Mouse (Mus musculus) c-Kit-positive CD71-negative TER-119-negative erythroid progenitor cells, embryonic 14.5 days (primary cell): ENCODE measurements around the gene Bloc1s5.
"Not testable (repeated sequence)": the region's sequence is repeated elsewhere in the genome, so short reads cannot be mapped to it uniquely, and the experiment has no call there.

Source experiments
- DNase-seq: peaks from one replicate; pipeline ENCODE4 v3.0.0-alpha.2; 2013; ENCODE audit warnings: low read depth

Bloc1s5 gene

DNA sequence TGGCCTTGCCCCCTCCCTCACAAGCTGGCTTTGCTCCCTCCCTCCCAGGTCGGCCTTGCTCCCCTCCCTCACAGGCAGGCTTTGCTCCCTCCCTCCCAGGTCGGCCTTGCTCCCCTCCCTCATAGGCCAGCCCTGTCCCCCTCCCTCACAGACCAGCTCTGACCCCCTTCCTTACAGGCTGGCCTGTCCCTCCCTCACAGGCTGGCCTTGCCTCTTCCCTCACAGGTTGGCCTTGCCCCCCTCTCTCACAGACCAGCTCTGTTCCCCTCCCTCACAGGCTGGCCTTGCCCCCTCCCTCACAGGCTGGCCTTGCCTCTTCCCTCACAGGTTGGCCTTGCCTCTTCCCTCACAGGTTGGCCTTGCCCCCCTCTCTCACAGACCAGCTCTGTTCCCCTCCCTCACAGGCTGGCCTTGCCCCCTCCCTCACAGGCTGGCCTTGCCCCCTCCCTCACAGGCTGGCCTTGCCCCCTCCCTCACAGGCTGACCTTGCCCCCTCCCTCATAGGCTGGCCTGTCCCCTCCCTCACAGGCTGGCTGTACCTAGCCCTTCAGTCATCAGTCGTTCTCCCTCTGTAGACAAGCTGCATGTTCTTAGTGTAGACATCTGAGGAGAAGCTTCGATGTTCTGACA lies 16.8 kb downstream of the Bloc1s5 start:
- not testable (repeated sequence) for DNase-seq

DNA sequence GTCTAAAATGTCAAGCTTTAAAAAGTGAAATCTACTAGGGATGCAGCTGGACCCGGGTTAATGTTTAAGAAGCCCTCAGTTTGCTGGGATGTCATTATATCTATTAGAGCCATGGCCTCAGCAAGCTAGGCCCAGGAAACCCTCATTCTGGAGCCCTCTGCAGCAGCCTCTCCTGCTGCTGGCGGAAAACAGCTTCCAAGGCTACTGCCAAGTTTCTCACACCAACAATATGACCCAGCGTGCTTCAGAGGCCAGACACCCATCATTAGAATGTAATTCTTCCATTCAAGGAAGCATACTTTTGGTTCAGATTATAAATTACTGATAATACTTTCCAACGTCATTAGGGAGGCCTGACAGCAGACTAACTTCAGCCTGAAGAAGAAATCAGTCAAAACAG lies 18.0 kb downstream of the Bloc1s5 start:
- DNase-seq = no peak

DNA sequence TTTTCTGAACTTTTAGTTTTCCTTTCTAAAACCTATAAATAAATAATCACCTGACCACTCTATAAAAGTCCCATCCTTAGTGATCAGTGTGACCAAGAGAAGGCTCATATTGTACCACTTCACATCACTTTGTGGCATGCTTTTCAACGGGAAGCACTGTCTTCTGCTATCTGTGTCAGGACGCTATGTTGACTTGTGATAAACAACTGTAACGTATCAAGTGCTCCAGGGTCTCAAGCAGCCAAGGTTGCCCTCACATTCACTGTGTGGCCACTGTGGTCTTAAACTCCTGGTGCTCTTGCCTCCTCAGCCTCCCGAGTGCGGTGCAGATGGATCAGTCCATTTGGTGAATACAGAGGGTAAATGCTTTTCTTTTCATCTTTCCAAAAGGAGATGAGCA lies 19.3 kb downstream of the Bloc1s5 start:
- no peak for DNase-seq

DNA sequence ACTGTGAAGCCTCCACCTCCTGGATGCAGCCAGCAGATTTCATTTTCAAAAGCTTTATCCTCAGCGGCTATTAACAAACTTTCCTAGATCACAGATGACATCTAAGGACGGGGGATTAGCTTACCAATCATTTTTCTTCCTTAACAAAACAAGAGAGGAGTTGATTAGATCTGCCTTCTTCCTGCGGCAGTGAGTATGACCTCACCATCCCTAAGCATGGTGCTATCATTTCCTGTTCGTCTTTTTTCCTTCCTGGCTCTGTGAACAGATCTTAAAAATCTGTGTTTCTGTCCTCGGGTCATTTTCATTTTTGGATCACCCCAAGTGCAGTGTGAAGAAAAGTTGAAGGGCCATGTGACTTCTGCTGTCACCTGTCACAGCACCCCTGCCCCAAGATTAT lies 20.6 kb downstream of the Bloc1s5 start:
- DNase-seq = no peak

DNA sequence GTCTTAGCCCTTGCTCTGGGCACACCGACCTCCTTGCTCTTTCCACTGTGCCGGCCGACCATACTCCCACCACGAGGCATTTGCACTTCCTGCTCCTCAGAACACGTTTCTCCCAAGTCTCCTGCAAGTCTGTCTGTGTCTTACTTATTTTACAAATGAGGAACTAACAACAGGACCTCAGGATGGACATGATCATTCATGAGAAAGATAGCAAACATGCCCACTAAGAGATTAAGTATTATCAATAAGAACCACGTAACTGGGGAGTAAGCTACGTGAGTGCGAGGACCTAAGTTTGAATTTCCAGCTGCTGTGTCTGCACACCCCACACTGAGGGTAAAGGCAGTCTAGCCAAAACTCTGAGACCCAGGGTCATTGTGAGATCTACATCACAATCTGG lies 21.3 kb downstream of the Bloc1s5 start:
- no peak for DNase-seq

DNA sequence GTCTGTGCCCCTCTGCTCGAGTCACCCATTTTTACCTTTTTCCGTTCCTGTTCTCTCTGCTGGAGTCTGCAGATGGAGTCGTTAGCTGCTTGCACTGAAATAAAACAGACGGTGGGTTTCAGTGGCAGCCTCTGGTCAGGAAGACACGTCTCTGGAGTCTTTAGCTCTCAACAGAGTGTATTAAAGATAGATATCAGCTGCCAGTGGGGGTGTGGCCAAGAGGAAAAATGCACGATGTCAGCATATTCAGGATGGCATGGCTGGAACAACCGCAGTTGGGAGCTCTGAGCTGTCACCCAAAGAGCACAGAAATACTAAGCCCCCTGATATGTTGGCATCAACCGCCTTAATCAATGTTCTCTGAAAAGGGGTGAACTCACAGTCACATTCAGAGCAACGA lies 22.3 kb downstream of the Bloc1s5 start:
- DNase-seq = no peak

DNA sequence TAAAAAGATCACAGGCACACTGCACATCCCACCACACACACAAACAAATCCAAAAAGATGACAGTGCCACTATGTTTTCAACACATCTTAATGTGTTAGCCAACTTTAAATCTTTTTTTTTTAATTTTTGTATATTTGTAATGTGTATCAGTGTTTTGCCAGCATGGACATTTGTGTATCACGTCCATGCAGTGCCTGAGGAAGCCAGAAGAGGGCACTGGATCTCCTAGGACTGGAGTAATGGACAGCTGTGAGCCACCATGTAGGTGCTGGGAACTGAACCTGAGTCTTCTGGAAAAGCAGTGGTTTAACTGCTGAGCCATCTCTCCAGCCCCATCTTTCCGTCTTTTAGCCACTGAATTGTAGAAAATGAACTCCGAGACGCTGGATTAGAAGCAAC lies 22.7 kb downstream of the Bloc1s5 start:
- no peak for DNase-seq

DNA sequence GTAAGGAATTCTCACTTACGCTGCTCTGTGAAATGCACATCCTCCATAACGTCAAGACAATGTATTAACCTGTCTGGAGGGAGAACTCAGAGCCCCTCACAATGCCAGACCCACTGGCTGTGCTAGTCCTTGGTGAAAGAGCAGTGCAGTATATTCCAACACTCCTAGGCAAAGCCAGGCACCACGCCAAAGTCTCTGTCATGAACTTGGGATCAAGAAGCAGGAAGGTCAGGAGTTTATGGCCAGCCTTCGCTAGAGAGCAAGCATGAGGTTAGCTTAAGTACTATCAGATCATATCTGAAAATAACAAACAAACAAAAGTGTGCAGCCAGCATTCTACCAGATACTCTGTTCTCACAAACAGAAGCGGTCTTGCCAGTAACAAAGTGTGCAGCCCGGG lies 24.6 kb downstream of the Bloc1s5 start:
- no peak for DNase-seq

DNA sequence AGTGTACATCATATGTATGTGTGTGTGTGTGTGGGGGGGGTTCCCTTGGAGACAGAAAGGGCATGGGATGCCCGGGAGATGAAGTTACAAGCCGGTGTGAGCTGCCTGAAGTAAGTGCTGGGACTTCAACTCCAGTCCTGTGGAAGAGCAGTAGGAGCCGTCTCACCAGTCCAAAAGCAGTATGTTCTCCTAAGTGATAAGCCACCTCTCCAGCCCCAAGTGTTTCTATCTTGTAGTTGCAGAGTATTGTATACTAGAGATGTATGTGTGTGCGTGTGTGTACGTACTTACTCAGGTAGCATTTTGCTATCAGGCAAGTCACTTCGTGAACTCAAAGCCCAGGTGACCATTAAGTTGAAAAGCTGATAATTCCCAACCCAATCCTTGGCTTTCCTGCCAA lies 27.8 kb downstream of the Bloc1s5 start:
- DNase-seq = no peak

DNA sequence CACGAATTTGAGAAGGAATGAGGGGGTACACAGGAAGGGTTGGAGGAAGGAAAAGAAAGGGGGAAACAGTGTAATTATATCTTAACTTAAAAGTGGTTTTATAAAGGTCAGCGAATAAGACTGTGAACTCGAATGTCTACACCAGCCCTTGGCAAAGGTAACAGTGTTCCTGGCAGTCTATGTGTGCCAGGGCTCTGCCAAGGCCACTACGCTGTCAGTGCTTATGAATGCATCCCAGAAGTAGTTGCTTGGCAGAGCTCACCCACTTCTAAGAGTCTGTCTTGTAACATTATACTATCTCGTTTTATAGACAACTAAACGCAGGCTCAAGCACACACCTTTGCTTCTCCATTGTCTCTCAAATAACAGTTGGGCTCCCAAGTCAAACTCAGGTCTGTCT lies 29.6 kb downstream of the Bloc1s5 start:
- no peak for DNase-seq

DNA sequence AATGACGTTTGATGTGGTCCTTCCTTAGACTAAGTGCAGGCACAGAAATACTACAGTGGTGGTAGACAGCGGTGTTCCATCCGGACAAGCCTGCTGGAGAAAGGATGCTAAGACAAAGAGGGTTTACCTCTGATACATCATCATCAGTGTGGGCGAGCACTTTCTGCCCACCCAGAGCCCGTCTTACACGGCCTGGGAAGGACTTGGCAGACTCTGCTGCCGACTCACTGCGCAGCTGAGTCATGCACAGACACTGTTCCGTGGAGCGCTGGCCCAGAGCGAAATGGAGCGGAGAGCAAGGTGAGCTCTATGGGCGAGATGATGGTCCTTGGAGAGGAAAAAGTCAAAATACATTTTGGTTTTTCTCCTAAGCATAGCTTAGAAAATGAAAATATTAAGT lies 31.9 kb downstream of the Bloc1s5 start:
- DNase-seq = no peak

DNA sequence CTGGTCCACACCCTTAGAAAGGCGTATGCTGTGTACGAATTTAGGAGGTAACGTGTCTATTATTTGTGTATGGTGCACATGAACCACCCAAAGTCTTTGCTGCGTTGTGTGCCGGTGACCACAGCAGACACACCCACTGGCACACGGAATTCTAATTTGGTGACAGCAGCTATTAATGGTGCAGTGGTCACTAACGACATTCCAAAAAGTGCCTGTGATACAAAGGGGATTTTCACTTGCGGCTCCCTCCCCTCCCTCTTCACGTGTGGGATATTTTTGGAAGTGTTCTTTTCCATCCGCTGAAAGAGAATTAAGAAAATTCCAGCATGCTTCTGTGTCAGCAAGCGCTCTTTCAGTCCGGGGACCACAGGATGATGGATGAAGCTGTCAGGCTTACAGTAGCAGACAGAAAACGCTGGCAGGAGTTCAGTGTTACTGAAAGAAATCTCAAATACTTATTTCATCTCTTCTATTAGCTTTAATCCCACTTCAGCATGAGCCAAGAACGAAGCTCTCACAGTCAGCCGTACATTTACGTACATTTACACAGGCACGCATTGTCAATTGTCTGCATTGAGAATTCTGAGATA lies 32.6 kb downstream of the Bloc1s5 start:
- DNase-seq = no peak

DNA sequence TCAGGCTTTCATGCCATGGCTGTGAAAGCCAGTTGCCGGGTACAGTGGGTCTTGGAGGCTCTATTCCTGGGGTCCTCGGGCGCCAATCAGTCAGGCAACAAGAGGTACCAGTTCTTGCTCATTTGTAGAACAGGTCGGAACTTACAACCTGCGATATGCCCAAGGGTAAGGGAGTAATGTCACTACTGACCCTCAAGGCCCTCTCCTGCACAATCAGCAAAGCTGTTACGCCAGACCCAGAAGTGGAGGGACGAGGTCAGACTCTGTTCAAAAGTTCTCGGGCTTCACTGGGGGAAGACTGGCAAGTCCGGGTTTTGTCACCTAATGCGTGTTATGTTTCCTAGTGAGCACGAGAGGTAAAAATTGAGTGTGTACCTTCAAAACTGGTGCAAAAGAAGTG lies 34.1 kb downstream of the Bloc1s5 start:
- no peak for DNase-seq

DNA sequence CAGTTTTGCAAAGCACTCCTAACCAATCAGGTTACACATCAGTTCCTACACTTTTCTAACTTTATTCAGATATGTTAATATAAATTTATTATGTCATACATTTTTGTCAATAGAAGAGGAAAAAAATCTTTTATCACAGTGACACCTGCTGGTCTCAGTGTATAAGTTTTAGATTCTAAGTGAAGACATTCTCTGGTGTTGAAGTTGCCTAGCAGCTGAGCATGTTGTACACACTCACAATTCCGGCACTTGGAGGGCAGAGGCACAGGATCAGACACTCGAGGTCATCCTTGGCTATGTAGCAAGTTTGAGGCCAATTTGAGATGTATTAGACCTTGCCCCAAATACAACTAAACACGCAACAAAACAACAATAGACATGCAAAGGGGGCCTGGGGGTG lies 37.8 kb downstream of the Bloc1s5 start:
- DNase-seq = no peak

DNA sequence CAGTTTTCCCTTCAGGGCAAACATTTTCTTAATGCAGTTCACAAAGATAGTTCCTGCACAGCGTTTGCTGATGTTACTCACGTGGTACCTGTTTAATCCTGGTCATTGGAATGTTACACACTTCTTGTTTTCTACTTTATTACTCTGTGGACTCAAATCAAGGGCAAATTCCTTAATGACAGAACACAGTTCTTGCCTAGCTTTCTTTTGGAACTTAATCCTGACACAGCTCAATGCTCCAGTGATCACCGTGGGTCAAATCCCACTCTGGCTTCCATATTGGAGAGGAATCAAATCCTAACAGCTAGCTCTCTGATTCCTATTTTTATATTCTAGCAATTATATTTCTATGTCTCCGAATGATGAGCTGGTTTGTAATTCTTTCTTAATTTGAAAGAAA lies 38.4 kb downstream of the Bloc1s5 start:
- DNase-seq = no peak

DNA sequence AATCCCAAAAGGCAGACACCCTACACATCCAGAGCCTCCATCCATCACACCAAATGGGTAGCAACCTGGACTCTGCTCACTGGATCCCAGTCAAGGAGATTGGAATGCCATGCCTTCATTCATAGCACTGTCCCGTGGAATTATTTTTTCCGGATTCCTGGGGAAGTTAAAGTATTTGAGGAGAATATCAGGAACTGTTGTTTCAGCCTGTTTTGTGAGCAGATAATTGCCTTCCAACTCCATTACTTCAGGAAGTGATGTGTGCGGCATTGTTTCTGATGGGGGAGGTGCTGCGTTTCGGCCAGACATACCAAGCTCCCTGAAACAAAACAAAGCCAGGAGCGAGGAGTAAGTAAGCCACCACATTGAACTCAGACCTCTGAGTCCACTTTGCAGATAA lies 41.8 kb downstream of the Bloc1s5 start:
- DNase-seq = no peak

DNA sequence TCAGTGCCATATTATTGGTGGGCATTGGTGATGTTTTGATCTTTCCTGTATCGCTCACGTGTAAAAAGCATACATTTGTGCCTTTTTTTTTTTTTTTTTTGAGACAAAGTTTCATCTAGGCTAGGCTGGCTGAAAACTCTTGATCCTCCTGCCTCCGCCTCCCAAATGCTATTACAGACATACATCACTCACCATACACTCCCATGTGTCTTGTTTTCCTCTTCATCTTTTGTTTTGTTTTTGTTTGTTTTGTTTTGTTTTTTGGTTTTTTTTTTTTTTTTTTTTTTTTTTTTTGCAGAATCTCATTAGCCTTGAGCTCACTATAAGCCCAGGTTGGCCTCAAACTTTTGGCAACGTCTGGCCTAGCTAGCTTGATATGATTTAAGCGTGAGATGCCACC lies 47.6 kb downstream of the Bloc1s5 start:
- no peak for DNase-seq

DNA sequence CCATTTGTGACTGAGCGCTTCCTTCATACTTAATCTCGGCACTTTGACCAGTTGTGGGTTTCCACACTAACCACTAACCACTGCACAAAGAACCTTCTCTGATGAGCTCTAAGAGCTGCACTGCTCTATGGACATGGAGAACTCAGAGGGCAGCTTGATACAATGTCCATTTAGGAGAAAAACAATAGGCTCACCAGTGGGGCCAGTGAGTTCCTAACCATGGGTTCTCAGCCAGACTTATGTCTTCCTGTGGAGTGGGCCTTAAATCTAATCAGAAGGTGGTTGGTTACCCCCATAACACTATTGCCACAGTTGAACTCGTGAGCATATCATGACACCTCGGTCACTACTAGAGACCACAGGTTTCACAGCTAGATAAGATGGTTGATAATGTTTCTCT lies 48.5 kb downstream of the Bloc1s5 start:
- no peak for DNase-seq

DNA sequence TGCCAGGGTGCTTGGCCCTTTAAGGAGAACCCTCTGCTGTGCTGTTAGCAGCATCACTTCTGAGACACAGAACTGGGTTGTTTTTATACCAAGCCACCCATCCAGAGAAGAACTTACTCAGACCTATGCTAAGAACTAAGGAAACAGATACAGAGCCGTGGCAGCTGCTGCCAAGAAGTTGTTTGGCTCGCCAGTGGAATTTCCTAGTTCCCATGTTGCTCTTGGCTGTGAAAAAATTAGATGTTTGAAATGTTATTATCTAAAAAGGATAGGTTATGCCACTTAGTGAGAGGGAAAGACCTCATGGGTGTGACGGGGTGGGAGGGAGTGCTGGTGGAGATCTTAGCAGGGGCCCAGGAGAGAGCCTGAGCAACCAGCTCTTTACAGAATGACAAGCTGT lies 52.1 kb downstream of the Bloc1s5 start:
- DNase-seq = no peak

DNA sequence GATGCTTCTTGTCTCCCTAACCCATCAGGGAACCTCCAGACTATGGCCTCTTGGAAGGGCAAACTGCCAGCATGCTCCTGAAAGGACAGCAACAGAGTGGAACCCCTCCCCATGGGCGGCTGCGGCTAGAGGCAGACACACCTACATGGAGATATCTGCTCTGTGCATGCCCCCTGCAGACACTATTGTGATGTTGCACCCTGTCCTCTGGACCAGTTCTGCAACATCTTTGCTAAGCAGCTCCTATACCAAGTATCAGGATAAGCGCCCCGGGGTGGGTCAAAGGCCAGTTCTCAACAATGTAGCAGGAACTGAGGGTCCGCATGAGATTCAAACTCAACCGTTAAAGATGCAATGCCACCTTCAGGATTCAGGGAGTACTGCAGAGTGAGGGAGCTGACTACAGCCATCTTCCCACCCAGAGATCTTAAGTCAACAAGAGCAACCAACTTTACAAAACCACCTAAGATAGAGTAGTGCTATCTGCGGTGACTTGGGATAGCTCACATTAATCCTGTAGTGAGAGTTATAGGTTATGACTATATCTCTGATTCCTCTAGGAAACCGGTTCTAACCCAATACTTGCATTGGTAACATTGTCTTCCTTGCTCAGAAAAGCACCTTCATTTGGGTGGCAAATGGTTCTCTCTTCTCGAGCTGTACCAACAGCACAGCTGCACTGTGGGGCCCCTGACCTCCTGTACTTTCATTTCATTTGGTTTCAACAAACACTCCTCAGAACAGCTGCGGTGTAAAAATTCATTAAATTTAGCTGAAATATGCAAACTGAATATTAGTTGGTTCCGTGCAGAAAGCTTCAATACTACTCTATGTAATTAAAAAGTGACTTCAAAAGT lies 54.1 kb downstream of the Bloc1s5 start:
- peak; percentile 23 for DNase-seq

DNA sequence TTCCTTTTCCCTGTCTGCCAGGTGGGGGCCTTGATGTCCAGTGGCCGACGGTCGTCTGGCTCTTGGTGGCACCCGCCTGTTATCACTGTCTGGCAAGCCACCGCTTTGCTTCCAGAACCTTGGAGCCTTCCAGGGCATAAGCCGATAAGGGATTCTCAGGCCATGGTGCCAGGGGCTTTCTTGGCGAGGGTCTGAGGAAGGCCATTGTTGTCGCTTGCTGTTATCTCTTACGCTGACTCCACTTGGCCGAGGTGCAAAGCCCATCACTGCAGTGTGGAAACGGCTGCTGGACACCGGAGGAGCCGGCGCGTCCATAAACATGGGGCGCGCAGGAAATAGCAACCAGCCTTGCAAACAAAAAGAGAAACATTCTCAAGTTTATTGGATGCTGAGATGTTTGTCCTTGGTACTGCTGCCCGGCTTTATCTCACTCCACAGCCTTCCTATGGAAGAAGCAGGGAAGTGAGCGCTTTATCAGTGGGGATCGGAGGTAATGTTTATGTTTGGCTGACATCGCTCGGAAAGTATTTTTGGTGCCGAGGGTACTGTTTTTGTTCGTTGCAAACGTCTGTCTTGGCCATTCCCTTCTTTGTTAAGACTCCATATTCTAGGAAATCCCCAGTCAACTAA lies 54.8 kb downstream of the Bloc1s5 start:
- no peak for DNase-seq

DNA sequence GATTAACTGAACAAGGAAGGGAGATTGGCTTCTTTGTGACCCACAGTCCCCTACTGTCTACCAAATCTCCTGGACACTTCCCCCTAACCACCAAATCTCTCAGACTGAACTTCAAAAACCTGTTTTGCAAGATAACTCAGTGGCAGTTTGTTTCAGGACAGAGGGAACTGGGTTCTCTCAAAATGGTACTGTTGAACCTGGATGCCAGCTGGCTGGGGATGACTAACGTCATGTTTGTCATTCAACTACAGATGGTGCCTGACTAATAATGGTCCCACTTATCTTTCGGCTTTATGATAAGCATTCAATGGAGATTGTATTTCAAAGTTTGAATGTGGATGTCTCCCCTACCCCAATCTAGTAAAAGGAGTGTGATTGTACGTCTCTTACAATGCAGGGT lies 60.2 kb downstream of the Bloc1s5 start:
- DNase-seq = no peak

DNA sequence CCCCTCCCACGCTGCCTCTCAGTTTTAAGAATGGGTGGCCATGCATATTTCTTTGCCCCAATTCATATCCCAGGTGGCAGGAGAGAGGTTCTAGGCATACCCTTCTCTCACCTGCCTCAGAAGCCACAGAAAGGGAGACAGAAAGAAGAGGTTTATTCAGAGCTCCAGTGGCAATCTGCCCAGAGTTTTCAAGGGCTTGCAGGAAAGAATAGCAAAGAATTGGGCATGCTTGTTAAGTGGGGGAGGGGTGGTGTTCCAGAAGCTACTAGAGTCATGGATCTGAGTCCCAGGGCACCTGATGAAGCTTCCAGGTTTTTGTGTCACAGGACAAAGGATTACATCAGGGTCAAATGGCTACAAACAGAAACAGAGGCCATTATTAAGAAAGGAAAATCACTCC lies 61.6 kb downstream of the Bloc1s5 start:
- no peak for DNase-seq
